Mouse (Mus musculus) embryonic facial prominence, embryonic 11.5 days (tissue): ENCODE results near the gene Coa6. TPM values are rescaled to one million over a fixed set of nuclear protein-coding genes. Genes with fewer than 3 reads are reported as not detected.
A peak's percentile ranks its signal among the peaks of the same experiment; 100 is the strongest.

Experiments
- ATAC-seq: fragments of 200-750 bp; cut with Nextera tagmentation; replicated peaks from 2 replicates; pipeline ENCODE4 v1.8.0; 2017; ENCODE audit warnings: low read depth; ENCODE audit not compliant: insufficient number of reproducible peaks, low FRiP score, low TSS enrichment
- DNase-seq: peaks from one replicate; pipeline ENCODE4 v3.0.0-alpha.2; 2015; ENCODE audit warnings: low spot score
- H3K27ac ChIP-seq: fragments of 300-500 bp; sonication (generic); replicated peaks from 2 replicates; pipeline ENCODE4 v1.5.1; 2014; ENCODE audit warnings: mild to moderate bottlenecking, low read depth, low read length, control low read depth
- H3K27me3 ChIP-seq: fragments of 300-500 bp; sonication (generic); 2 replicates; pipeline ENCODE4 v1.6.1; 2014; ENCODE audit warnings: mild to moderate bottlenecking, low read length, moderate library complexity, mixed read lengths; ENCODE audit not compliant: control insufficient read depth, insufficient read depth
- H3K36me3 ChIP-seq: fragments of 300-500 bp; sonication (generic); replicated peaks from 2 replicates; pipeline ENCODE4 v1.6.1; 2014; ENCODE audit warnings: low read depth, mild to moderate bottlenecking, low read length, moderate library complexity, mixed read lengths; ENCODE audit not compliant: control insufficient read depth, insufficient read depth
- H3K4me1 ChIP-seq: fragments of 300-500 bp; sonication (generic); 2 replicates; pipeline ENCODE4 v1.6.1; 2014; ENCODE audit warnings: low read length, mixed read lengths; ENCODE audit not compliant: control insufficient read depth, insufficient read depth
- H3K4me2 ChIP-seq: fragments of 300-500 bp; sonication (generic); 2 replicates; pipeline ENCODE4 v1.6.1; 2014; ENCODE audit warnings: low read depth, mild to moderate bottlenecking, control low read depth, low read length, moderate library complexity
- H3K4me3 ChIP-seq: fragments of 300-500 bp; sonication (generic); 2 replicates; pipeline ENCODE4 v1.5.1; 2014; ENCODE audit warnings: low read depth, low read length, control low read depth
- H3K9ac ChIP-seq: fragments of 300-500 bp; sonication (generic); replicated peaks from 2 replicates; pipeline ENCODE4 v1.6.1; 2014; ENCODE audit warnings: mild to moderate bottlenecking, control low read depth, low read length
- H3K9me3 ChIP-seq: fragments of 300-500 bp; sonication (generic); replicated peaks from 2 replicates; pipeline ENCODE4 v1.6.1; 2016; ENCODE audit warnings: mild to moderate bottlenecking, low read length, inconsistent platforms, mixed read lengths; ENCODE audit not compliant: control insufficient read depth
- WGBS: fragments of 180-500 bp; shearing (Covaris S2); extraction: QIAGEN DNeasy Blood & Tissue Kit; methylation state at CpG from one replicate; pipeline ENCODE4 v1.1.7; 2014; 5-methylcytosine and 5-hydroxymethylcytosine counted together
- polyA plus RNA-seq: library from polyadenylated mRNA; unstranded; fragments of >200 nt; fragmentation: Nextera tagmentation; extraction: Ambion mirVana; gene quantifications from 2 replicates; pipeline ENCODE4 v1.2.1, GENCODE M21; 2014

Gene Coa6
- polyA plus RNA-seq, 1 experiment from 2014 or later, result 56.5 TPM

- H3K9ac ChIP-seq, result no peak overlapping the region
- 94% methylated on average over 1 of the region's 1 CpGs for WGBS
- no peaks in the 10 kb centered on the region for H3K9me3 ChIP-seq
- no peaks in the 10 kb centered on the region for H3K27me3 ChIP-seq
- DNase-seq (no peak), ATAC-seq (no peak)
- H3K4me3 ChIP-seq, result no peak overlapping the region
- H3K27ac ChIP-seq, result no peak overlapping the region
- no peak overlapping the region for H3K4me2 ChIP-seq
- H3K36me3 ChIP-seq, result no peaks in the 10 kb centered on the region; the same call in none of the 2 replicates
- no peaks in the 10 kb centered on the region for H3K4me1 ChIP-seq
Measured at GRCm38 (mm10) chr8:126424946-126425345, 2.6 kb downstream of the Coa6 start.

GRCm38 (mm10) chr8:126429635-126430034 is 7.3 kb downstream of the Coa6 start:
- Histone ChIP-seq H3K27me3 (no peaks in the 10 kb centered on the region), H3K36me3 (no peaks in the 10 kb centered on the region; the same call in none of the 2 replicates), H3K9me3 (no peaks in the 10 kb centered on the region), H3K4me1 (no peaks in the 10 kb centered on the region), H3K27ac (no peak overlapping the region), H3K4me3 (no peak overlapping the region), H3K9ac (no peak overlapping the region), H3K4me2 (no peak overlapping the region)
- no peak for ATAC-seq
- 86% methylated on average over 5 of the region's 5 CpGs for WGBS
- DNase-seq, result no peak

GRCm38 (mm10) chr8:126433827-126434226 is 11.5 kb downstream of the Coa6 start:
- Histone ChIP-seq H3K4me1 (no peaks in the 10 kb centered on the region), H3K9ac (no peak overlapping the region), H3K4me3 (no peak overlapping the region), H3K27ac (no peak overlapping the region), H3K4me2 (no peak overlapping the region), H3K9me3 (no peaks in the 10 kb centered on the region), H3K36me3 (no peaks in the 10 kb centered on the region; the same call in 1 of the 2 replicates), H3K27me3 (no peaks in the 10 kb centered on the region)
- WGBS, result 91% methylated on average over 7 of the region's 7 CpGs
- DNase-seq, result no peak
- no peak for ATAC-seq

- H3K27me3 ChIP-seq, result no peaks in the 10 kb centered on the region
- H3K4me2 ChIP-seq, result no peak overlapping the region
- no peaks in the 10 kb centered on the region for H3K36me3 ChIP-seq
- ATAC-seq, result no peak
- no peak overlapping the region for H3K4me3 ChIP-seq
- no peaks in the 10 kb centered on the region for H3K4me1 ChIP-seq
- H3K9me3 ChIP-seq, result no peaks in the 10 kb centered on the region
- WGBS, result 65% methylated on average over 2 of the region's 2 CpGs
- no peak overlapping the region for H3K9ac ChIP-seq
- H3K27ac ChIP-seq, result no peak overlapping the region
- no peak for DNase-seq
Measured at GRCm38 (mm10) chr8:126438937-126439336, 16.6 kb downstream of the Coa6 start.

- H3K4me2 ChIP-seq, result no peak overlapping the region
Measured at GRCm38 (mm10) chr8:126451158-126451557, 28.8 kb downstream of the Coa6 start.

GRCm38 (mm10) chr8:126455383-126455782 is 33.1 kb downstream of the Coa6 start:
- DNase-seq, result peak; percentile 26
- no peak for ATAC-seq
- H3K36me3 ChIP-seq, result no peaks in the 10 kb centered on the region; the same call in 1 of the 2 replicates
- H3K9me3 ChIP-seq, result no peaks in the 10 kb centered on the region
- H3K4me1 ChIP-seq, result no peaks in the 10 kb centered on the region
- H3K27me3 ChIP-seq, result no peaks in the 10 kb centered on the region
- no peak overlapping the region for H3K4me3 ChIP-seq
- no peak overlapping the region for H3K27ac ChIP-seq
- 69% methylated on average over 7 of the region's 7 CpGs for WGBS
- H3K4me2 ChIP-seq, result no peak overlapping the region
- H3K9ac ChIP-seq, result no peak overlapping the region

More at GRCm38 (mm10) chr8:126451158-126451557, 28.8 kb downstream of the Coa6 start:
- Histone ChIP-seq H3K9ac (no peak overlapping the region), H3K4me1 (no peaks in the 10 kb centered on the region), H3K9me3 (no peaks in the 10 kb centered on the region), H3K4me3 (no peak overlapping the region), H3K27me3 (no peaks in the 10 kb centered on the region), H3K27ac (no peak overlapping the region), H3K36me3 (no peaks in the 10 kb centered on the region; the same call in 1 of the 2 replicates)
- 94% methylated on average over 8 of the region's 8 CpGs for WGBS
- no peak for DNase-seq
- no peak for ATAC-seq

GRCm38 (mm10) chr8:126460274-126460673 is 38.0 kb downstream of the Coa6 start:
- Histone ChIP-seq H3K4me3 (no peak overlapping the region), H3K9ac (no peak overlapping the region), H3K4me2 (no peak overlapping the region), H3K27ac (no peak overlapping the region), H3K36me3 (no peaks in the 10 kb centered on the region; the same call in 1 of the 2 replicates), H3K9me3 (no peaks in the 10 kb centered on the region), H3K27me3 (no peaks in the 10 kb centered on the region), H3K4me1 (no peaks in the 10 kb centered on the region)
- 59% methylated on average over 3 of the region's 3 CpGs for WGBS
- peak; percentile 26 for DNase-seq
- ATAC-seq, result no peak

- Histone ChIP-seq H3K36me3 (no peaks in the 10 kb centered on the region; the same call in 1 of the 2 replicates), H3K27me3 (no peaks in the 10 kb centered on the region), H3K4me1 (no peaks in the 10 kb centered on the region), H3K4me3 (no peak overlapping the region), H3K4me2 (no peak overlapping the region), H3K27ac (no peak overlapping the region), H3K9ac (no peak overlapping the region), H3K9me3 (no peaks in the 10 kb centered on the region)
- ATAC-seq (no peak), DNase-seq (no peak)
- WGBS, result 88% methylated on average over 7 of the region's 7 CpGs
Measured at GRCm38 (mm10) chr8:126461735-126462134, 39.4 kb downstream of the Coa6 start.
